Mouse (Mus musculus): ENCODE measurements around the gene Slc41a2. TPM values are rescaled to one million over a fixed set of nuclear protein-coding genes. Genes with fewer than 3 reads are reported as not detected.

Slc41a2 gene
- polyA plus RNA-seq, 1 experiment from 2014 or later, result 1.5 TPM

- Histone ChIP-seq H3K36me3 (no peaks in the 10 kb centered on the region), H3K27me3 (no peaks in the 10 kb centered on the region), H3K9ac (no peak overlapping the region), H3K4me2 (replicated peaks) (no peak overlapping the region), H3K9me3 (no peaks in the 10 kb centered on the region), H3K27ac (no peak overlapping the region), H3K4me1 (no peaks in the 10 kb centered on the region), H3K4me3 (no peak overlapping the region)
- 78% methylated on average over 7 of the region's 7 CpGs for WGBS
- ATAC-seq (ENCODE audit: low FRiP score, low read depth), result no peak
Observed at GRCm38 (mm10) chr10:83245720-83246119, 92.0 kb downstream of the Slc41a2 start.

- 58% methylated on average over 6 of the region's 6 CpGs for WGBS
- H3K4me1 ChIP-seq, result no peaks in the 10 kb centered on the region
- no peaks in the 10 kb centered on the region for H3K27me3 ChIP-seq
- H3K27ac ChIP-seq, result no peak overlapping the region
- no peak for ATAC-seq (ENCODE audit: low FRiP score, low read depth)
- H3K9ac ChIP-seq, result no peak overlapping the region
- H3K4me2 ChIP-seq (replicated peaks), result no peak overlapping the region
- no peak overlapping the region for H3K4me3 ChIP-seq
- H3K9me3 ChIP-seq, result no peaks in the 10 kb centered on the region
- H3K36me3 ChIP-seq, result no peaks in the 10 kb centered on the region
Observed at GRCm38 (mm10) chr10:83244131-83244530, 93.6 kb downstream of the Slc41a2 start.

- no peak for ATAC-seq (ENCODE audit: low FRiP score, low read depth)
- Histone ChIP-seq H3K36me3 (no peaks in the 10 kb centered on the region), H3K4me2 (replicated peaks) (no peak overlapping the region)
Observed at GRCm38 (mm10) chr10:83242106-83242686, 95.5 kb downstream of the Slc41a2 start.

GRCm38 (mm10) chr10:83234391-83234790 is 103.3 kb downstream of the Slc41a2 start:
- Histone ChIP-seq H3K4me1 (0 out of 2 replicates have a peak, but pooled peaks cover 8% of the 10 kb centered on the region), H3K9ac (no peak overlapping the region), H3K9me3 (no peaks in the 10 kb centered on the region), H3K27ac (no peak overlapping the region), H3K36me3 (no peaks in the 10 kb centered on the region), H3K27me3 (no peaks in the 10 kb centered on the region; the same call in 1 of the 2 replicates), H3K4me3 (no peak overlapping the region), H3K4me2 (replicated peaks) (no peak overlapping the region)
- WGBS, result 54% methylated on average over 4 of the region's 4 CpGs
- ATAC-seq (ENCODE audit: low FRiP score, low read depth), result no peak

More at GRCm38 (mm10) chr10:83242106-83242686, 95.5 kb downstream of the Slc41a2 start:
- no peaks in the 10 kb centered on the region for H3K9me3 ChIP-seq
- no peaks in the 10 kb centered on the region for H3K27me3 ChIP-seq
- H3K9ac ChIP-seq, result no peak overlapping the region
- WGBS, result 71% methylated on average over 11 of the region's 11 CpGs
- no peak overlapping the region for H3K27ac ChIP-seq
- no peak overlapping the region for H3K4me3 ChIP-seq
- H3K4me1 ChIP-seq, result no peaks in the 10 kb centered on the region

- Histone ChIP-seq H3K9ac (no peak overlapping the region), H3K4me3 (no peak overlapping the region), H3K27me3 (no peaks in the 10 kb centered on the region; the same call in 1 of the 2 replicates), H3K27ac (no peak overlapping the region), H3K36me3 (no peaks in the 10 kb centered on the region), H3K4me1 (0 out of 2 replicates have a peak, but pooled peaks cover 8% of the 10 kb centered on the region), H3K9me3 (no peaks in the 10 kb centered on the region), H3K4me2 (replicated peaks) (no peak overlapping the region)
- ATAC-seq (ENCODE audit: low FRiP score, low read depth), result no peak
- 88% methylated on average over 3 of the region's 3 CpGs for WGBS
Observed at GRCm38 (mm10) chr10:83233967-83234366, 103.7 kb downstream of the Slc41a2 start.

- Histone ChIP-seq H3K9me3 (no peaks in the 10 kb centered on the region), H3K4me1 (no peaks in the 10 kb centered on the region), H3K27me3 (no peaks in the 10 kb centered on the region; the same call in 1 of the 2 replicates), H3K36me3 (no peaks in the 10 kb centered on the region), H3K4me3 (no peak overlapping the region), H3K9ac (no peak overlapping the region), H3K27ac (no peak overlapping the region), H3K4me2 (replicated peaks) (no peak overlapping the region)
- 63% methylated on average over 4 of the region's 4 CpGs for WGBS
- no peak for ATAC-seq (ENCODE audit: low FRiP score, low read depth)
Observed at GRCm38 (mm10) chr10:83228626-83229025, 109.1 kb downstream of the Slc41a2 start.

GRCm38 (mm10) chr10:83224999-83225398 is 112.7 kb downstream of the Slc41a2 start:
- ATAC-seq (ENCODE audit: low FRiP score, low read depth), result no peak
- no peak overlapping the region for H3K9ac ChIP-seq
- 56% methylated on average over 3 of the region's 3 CpGs for WGBS
- H3K4me1 ChIP-seq, result no peaks in the 10 kb centered on the region
- H3K9me3 ChIP-seq, result no peaks in the 10 kb centered on the region
- no peaks in the 10 kb centered on the region for H3K36me3 ChIP-seq
- H3K4me2 ChIP-seq (replicated peaks), result no peak overlapping the region
- H3K27ac ChIP-seq, result no peak overlapping the region
- no peak overlapping the region for H3K4me3 ChIP-seq
- no peaks in the 10 kb centered on the region for H3K27me3 ChIP-seq

GRCm38 (mm10) chr10:83220847-83221246 is 116.8 kb downstream of the Slc41a2 start:
- Histone ChIP-seq H3K36me3 (no peaks in the 10 kb centered on the region), H3K9ac (no peak overlapping the region), H3K4me1 (peaks cover 13% of the 10 kb centered on the region), H3K4me2 (replicated peaks) (no peak overlapping the region), H3K27ac (no peak overlapping the region), H3K4me3 (no peak overlapping the region), H3K27me3 (0 out of 2 replicates have a peak, but pooled peaks cover 3% of the 10 kb centered on the region), H3K9me3 (no peaks in the 10 kb centered on the region)
- 82% methylated on average over 3 of the region's 3 CpGs for WGBS
- no peak for ATAC-seq (ENCODE audit: low FRiP score, low read depth)

GRCm38 (mm10) chr10:83220217-83220616 is 117.5 kb downstream of the Slc41a2 start:
- Histone ChIP-seq H3K9me3 (no peaks in the 10 kb centered on the region), H3K4me2 (replicated peaks) (no peak overlapping the region), H3K9ac (no peak overlapping the region), H3K27me3 (0 out of 2 replicates have a peak, but pooled peaks cover 3% of the 10 kb centered on the region), H3K27ac (no peak overlapping the region), H3K36me3 (no peaks in the 10 kb centered on the region), H3K4me3 (no peak overlapping the region), H3K4me1 (peaks cover 13% of the 10 kb centered on the region)
- ATAC-seq (ENCODE audit: low FRiP score, low read depth), result no peak
- 82% methylated on average over 10 of the region's 10 CpGs for WGBS

- no peak overlapping the region for H3K4me3 ChIP-seq
- H3K36me3 ChIP-seq, result no peaks in the 10 kb centered on the region
- no peak overlapping the region for H3K4me2 ChIP-seq (replicated peaks)
- no peak overlapping the region for H3K27ac ChIP-seq
- no peaks in the 10 kb centered on the region for H3K9me3 ChIP-seq
- H3K27me3 ChIP-seq, result 0 out of 2 replicates have a peak, but pooled peaks cover 3% of the 10 kb centered on the region
- ATAC-seq (ENCODE audit: low FRiP score, low read depth), result no peak
- 24% methylated on average over 12 of the region's 12 CpGs for WGBS
- H3K4me1 ChIP-seq, result peaks cover 13% of the 10 kb centered on the region
- H3K9ac ChIP-seq, result no peak overlapping the region
Observed at GRCm38 (mm10) chr10:83219729-83220128, 118.0 kb downstream of the Slc41a2 start.

- 60% methylated on average over 2 of the region's 2 CpGs for WGBS
- no peak for ATAC-seq (ENCODE audit: low FRiP score, low read depth)
- Histone ChIP-seq H3K4me3 (no peak overlapping the region), H3K27me3 (0 out of 2 replicates have a peak, but pooled peaks cover 3% of the 10 kb centered on the region), H3K9ac (no peak overlapping the region), H3K27ac (no peak overlapping the region), H3K4me2 (replicated peaks) (no peak overlapping the region), H3K4me1 (peaks cover 13% of the 10 kb centered on the region), H3K36me3 (no peaks in the 10 kb centered on the region), H3K9me3 (no peaks in the 10 kb centered on the region)
Observed at GRCm38 (mm10) chr10:83218778-83219177, 118.9 kb downstream of the Slc41a2 start.

GRCm38 (mm10) chr10:83217256-83217655 is 120.4 kb downstream of the Slc41a2 start:
- Histone ChIP-seq H3K4me2 (replicated peaks) (no peak overlapping the region), H3K9ac (no peak overlapping the region), H3K27me3 (0 out of 2 replicates have a peak, but pooled peaks cover 3% of the 10 kb centered on the region), H3K9me3 (no peaks in the 10 kb centered on the region), H3K4me3 (no peak overlapping the region), H3K36me3 (no peaks in the 10 kb centered on the region), H3K4me1 (peaks cover 13% of the 10 kb centered on the region), H3K27ac (no peak overlapping the region)
- no peak for ATAC-seq (ENCODE audit: low FRiP score, low read depth)
- 66% methylated on average over 5 of the region's 5 CpGs for WGBS

GRCm38 (mm10) chr10:83215559-83215958 is 122.1 kb downstream of the Slc41a2 start:
- H3K27ac ChIP-seq, result no peak overlapping the region
- no peak overlapping the region for H3K4me2 ChIP-seq (replicated peaks)
- no peaks in the 10 kb centered on the region for H3K36me3 ChIP-seq
- ATAC-seq (ENCODE audit: low FRiP score, low read depth), result no peak
- no peak overlapping the region for H3K9ac ChIP-seq
- 0 out of 2 replicates have a peak, but pooled peaks cover 3% of the 10 kb centered on the region for H3K27me3 ChIP-seq
- H3K9me3 ChIP-seq, result no peaks in the 10 kb centered on the region
- 68% methylated on average over 5 of the region's 5 CpGs for WGBS
- H3K4me3 ChIP-seq, result no peak overlapping the region
- peaks cover 13% of the 10 kb centered on the region for H3K4me1 ChIP-seq

Data from limb, embryonic 13.5 days (tissue).